Mouse (Mus musculus): ENCODE results near the gene Esp24. TPM values are rescaled to one million over a fixed set of nuclear protein-coding genes. Genes with fewer than 3 reads are reported as not detected.

Gene Esp24
- polyA plus RNA-seq, 1 experiment from 2014 or later: not detected

Other genes starting within 250 kb of the Esp24 start
- gene Gm21903, start 6.6 kb downstream of the Esp24 start, polyA plus RNA-seq (2014; fragmentation: Nextera tagmentation; extraction: Ambion mirVana): not detected in 2 replicates
- not detected in 2 replicates for gene Esp23, start 40.3 kb downstream of the Esp24 start, polyA plus RNA-seq (2014; fragmentation: Nextera tagmentation; extraction: Ambion mirVana)
- gene Esp22, start 58.6 kb downstream of the Esp24 start, polyA plus RNA-seq (2014; fragmentation: Nextera tagmentation; extraction: Ambion mirVana): not detected in 2 replicates

Data from heart, embryonic 14.5 days (tissue).